Mouse (Mus musculus): ENCODE results near the gene Crat. TPM values are rescaled to one million over a fixed set of nuclear protein-coding genes. Genes with fewer than 3 reads are reported as not detected.

Gene Crat
- total RNA-seq, 2 experiments from 2014 or later = 441 to 477 TPM

DNA sequence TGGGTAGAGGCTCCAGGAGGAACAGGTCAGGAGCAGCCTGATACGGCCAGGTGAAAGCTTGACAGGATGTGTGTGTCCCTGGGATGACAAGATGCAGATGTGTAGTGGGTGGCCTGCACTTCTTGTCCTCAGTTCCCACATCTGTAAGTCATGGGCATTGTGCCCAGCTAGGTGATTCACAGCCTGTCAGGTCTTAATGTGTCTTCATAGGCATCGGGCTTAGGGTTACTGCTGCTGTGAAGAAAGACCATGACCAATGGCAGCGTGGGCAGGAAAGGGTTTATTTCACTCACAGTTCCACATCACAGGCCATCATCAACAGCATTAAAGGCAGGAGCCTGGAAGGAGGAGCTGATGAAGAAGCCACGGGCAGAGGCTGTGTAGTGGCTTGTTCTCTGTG is 30.0 kb downstream of the Crat start:
- DNase-seq = no peak
- intact Hi-C loops (cut with DNase I) = no loop called here

DNA sequence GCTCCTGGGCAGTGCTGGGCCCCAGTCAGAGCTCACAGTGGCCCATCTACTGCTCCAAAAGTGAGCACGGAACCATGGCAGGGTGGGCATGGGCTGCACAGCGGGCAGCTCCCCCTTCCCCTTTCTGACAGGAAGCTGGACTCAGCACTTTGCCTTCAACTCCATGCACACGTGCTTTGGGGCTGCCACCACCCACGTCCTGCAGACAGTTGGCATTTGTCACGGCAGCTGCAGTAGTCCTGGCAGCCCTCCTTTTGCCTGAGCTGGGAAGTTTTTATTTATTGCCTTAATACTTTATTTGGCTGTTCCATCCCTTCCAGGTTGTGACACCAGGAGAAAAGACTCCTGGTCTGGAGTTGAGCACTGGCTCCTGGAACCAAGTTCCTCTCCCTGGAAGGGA is 30.8 kb downstream of the Crat start:
- intact Hi-C loops (cut with DNase I) = no loop called here

DNA sequence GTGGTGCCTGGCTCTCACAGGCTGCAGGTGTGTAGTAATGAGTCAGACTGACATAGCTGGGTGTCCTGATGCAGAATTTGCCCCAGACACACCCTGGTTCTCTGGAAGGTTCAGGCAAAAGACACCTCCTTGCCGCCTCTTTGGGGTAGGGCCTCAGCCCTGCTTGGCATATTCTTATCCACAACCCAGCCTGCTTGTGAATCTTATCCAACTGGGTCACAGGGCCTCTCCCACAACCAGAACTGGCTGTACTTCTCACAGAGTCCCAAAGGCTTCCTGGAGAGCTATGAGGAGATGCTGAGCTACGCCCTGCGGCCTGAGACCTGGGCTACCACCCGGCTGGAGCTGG is 34.3 kb downstream of the Crat start:
- peak; percentile 35 to 42 for DNase-seq
- intact Hi-C loops (cut with DNase I) = no loop called here

More for the DNA sequence above, 30.8 kb downstream of the Crat start:
- no peak for DNase-seq

DNA sequence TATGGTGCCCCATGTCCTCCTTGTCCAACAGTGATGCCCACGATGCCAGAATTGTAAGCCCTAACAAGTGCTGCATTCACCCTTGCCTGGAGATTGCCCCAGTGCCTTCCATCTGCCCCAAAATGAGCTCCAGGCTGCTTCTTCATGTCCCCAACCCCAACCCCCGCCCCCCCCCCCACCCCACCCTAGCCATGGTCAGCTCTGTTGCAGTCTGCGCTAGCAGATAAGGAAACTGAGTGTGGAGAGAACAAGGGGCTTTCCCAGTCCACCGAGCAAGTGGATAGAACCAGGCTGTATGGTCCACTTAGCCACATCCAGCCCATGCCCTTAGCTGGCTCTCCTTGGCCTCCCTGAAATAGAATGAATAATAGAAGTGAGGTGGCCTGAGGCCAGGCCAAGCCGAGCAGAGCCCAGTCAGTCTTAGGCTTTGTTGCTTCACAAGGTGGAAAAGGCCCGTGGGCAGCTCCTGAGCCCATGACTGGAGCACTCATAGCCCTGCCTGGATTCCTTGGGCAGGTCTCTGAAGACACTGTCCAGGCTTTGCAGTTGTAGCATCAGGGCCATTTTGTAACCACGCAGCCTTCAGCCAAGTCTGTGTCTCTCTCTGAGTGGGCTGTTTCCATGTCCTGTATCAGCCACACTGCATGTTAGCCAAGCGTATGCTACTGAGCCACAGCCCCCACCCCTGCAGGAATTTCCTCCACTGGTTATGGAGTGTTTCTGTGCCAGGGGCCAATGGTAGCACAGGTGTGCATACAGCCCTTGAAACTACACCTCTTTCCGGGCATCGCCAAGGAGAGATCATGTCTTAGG is 34.8 kb downstream of the Crat start:
- intact Hi-C loops (cut with DNase I) = no loop called here
- DNase-seq = peak; percentile 23 to 39

DNA sequence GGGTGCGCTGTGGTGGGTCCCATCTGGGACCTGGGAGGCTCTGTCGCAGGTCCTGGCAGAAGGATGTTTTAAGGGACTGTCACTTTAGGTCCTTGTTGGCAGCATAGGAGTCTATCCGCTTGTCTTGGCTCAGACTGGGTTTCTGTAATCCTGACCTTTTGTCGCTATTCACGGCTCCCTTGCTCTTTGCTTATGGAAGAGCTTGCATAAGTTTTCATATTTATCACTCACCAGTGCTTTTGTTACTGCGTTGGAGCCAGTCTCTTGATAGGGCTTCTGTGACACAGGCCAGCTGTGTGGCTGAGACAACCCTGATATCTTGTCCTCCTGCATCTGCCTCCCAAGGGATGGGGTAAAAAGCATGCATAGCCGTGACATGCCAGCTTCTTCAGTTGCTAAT is 36.3 kb downstream of the Crat start:
- intact Hi-C loops (cut with DNase I) = no loop called here
- no peak for DNase-seq

DNA sequence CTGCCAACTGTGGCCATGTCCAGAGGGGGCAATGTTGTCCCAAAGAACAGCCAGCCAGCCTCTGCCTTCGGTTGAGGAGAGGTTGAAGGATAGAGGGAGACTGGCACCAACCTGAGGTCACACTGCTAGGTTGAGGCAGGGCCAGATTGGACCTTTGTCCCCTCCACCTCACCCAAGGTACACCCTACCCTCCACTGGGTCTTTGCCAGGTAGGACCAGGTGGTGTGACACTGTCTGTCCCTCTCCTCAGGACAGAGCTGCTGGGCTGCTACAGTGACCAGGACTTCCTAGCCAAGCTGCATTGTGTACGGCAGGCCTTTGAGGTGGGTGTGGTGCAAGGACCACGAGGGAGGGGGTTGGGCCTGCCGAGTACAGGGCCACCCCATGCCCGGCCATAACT is 37.9 kb downstream of the Crat start:
- intact Hi-C loops (cut with DNase I) = no loop called here

DNA sequence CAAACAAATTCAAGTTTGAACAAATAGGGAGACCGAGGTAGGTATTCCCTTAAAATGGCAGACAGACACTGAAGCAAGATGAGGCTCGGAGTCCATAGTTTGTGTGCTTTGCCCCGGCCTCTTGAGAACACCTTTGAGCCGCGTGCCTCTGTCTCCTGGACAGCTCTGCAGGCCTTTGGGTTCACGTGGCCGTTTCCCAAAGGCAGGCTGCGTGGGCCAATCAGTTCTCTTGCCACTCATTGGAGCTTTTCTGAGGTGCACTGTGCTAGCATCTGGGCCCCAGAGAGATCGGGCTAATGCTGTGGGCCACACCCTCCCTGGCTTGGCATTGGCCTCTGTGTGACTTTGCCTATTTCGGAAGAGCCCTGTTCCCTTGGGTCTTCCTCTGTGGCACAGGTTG is 39.7 kb downstream of the Crat start:
- DNase-seq = no peak
- intact Hi-C loops (cut with DNase I) = no loop called here

More for the DNA sequence above, 37.9 kb downstream of the Crat start:
- no peak for DNase-seq

DNA sequence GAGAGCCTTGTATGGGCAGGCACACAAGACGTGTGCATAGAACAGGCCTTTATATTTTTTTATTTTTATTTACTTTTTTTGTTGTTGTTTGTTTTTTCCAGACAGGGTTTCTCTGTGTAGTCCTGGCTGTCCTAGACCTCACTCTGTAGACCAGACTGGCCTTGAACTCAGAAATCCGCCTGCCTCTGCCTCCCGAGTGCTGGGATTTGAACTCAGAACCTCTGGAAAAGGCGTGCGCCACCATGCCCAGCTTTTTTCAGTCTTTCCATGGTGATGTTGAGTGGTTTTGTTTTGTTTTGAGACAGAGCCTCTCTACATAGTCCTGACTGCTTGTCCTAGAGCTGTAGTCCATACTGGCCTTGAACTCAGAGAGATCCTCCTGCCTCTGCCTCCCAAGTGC is 42.9 kb downstream of the Crat start:
- intact Hi-C loops (cut with DNase I) = no loop called here
- no peak for DNase-seq

DNA sequence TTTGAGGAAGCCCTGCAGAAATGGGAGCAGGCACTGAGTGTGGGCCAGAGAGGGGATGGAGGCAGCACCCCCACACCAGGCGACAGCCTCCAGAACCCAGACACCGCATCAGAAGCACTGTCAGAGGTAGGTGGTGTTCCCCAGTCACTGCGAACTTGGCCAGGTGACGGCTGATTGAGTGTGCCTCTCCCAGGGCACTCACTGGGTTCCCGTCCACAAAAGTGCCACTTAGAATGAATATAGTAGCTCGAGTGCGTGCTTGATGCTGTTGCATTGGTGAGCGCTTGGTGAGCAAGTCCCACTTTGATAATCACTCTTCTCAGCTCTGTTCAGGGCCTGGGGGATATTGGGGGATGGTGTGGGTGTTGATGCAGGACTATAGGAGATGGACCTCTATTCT is 44.1 kb downstream of the Crat start:
- DNase-seq = no peak
- intact Hi-C loops (cut with DNase I) = no loop called here

DNA sequence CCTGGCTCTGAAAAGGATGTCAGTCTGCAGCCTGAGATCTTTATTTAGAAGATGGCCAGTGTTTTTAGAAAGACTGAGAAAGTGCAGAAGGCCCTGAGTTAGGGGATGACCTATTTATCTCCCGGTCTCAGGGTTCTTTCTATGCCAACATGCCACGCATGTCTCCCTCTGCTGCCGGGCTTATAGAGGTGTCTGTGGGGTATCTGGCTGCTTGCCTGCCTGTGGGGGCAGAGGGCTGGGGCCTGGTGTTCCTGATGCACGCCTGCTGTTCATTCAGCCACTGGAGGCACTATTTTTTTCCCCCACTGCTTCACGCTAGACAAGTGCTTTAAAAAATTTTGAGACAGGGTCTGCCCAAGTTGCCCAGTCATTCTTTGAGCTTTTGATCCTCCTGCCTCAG is 49.4 kb downstream of the Crat start:
- intact Hi-C loops (cut with DNase I) = loop anchor here (5.0 kb wide), 1 partner anchor 36 kb away; no protein-coding TSS in a partner anchor
- peak in 1 of 2 experiments; percentile 37 for DNase-seq

DNA sequence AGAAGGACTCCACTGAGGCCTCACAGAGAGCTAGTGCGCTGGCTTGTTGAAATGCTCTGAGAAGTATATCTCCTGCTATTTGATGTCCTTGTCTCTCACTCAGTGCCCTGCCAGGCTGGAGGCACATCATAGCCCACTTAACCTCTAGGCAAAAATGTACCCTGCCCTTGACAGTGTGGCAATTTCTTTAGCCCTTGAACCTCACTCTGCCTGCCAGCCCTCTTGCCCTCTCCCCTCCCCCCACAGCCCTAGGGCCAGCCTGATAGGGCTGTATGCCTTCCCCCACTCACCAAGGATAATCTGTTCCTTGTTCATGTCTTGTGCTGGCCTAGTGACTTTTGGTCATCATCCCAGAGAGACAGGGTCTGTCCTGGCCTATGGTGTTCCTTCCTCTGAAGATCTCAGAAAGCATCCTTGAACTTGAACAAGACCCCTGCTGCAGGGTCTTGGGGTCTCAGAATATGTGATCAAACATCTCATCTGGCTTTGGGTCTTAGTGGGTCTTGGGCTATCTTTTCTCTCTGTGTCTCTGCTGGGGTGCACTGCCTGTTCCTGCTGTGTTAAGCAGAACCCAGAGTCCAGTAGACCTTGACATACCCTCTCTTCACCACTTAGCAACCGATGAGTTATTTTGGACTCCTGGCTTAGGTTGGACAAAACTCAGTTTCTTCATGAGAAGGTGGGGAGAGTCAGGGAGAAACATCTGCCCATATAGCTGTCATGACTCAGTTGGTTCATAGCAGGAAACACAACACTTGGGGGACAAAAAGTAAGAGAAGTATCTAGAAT is 50.1 kb downstream of the Crat start:
- intact Hi-C loops (cut with DNase I) = loop anchor here (5.0 kb wide), 1 partner anchor 37 kb away; no protein-coding TSS in a partner anchor
- no peak for DNase-seq

DNA sequence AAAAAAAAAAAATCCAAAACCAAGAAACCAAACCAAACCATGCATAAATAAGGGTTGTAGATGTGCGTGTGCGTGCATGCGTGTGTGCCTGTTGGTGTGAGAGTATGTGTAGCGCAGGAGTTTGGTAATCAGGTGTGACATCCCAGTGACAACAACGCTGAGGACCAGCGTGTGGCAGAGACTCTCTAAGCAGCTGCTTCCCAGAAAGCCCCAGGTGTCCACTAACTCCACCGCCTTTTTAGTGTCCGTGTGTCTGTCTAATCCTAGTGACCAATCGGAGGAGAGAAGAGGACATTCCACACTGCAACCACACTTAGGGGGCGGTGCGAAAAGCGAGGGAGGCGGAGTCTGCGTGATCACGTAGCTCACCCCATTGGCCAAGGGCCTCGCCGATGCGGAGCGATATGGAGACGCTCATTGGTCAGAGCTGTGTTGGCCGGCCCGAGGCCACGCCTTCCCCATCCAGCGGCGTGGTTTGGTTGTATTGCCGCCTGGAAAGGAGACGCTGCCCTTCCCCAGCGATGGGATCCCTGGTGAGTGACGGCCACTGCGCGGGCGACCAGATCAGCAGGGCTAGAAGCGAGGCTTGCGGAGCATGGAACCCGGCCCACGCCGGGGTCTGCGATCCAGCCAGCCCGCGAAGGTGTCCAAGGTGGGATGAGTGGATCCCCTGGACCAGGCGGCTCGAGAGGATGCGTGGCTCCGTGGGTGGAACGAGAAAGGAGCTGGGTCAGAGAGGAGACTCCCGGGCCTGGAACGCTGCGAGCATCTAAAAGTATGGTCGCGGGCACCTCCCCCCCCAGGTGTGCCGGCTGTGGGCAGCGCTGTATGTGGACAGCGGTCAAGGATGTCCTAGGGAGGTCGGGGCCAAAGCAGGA is 51.6 kb downstream of the Crat start, which contains the start of gene Miga2:
Gene Miga2 (plus strand): TSS at position 461 of the 878 bp plus-strand sequence.
- DNase-seq = peak; percentile 97 to 98
- intact Hi-C loops (cut with DNase I) = no loop called here

DNA sequence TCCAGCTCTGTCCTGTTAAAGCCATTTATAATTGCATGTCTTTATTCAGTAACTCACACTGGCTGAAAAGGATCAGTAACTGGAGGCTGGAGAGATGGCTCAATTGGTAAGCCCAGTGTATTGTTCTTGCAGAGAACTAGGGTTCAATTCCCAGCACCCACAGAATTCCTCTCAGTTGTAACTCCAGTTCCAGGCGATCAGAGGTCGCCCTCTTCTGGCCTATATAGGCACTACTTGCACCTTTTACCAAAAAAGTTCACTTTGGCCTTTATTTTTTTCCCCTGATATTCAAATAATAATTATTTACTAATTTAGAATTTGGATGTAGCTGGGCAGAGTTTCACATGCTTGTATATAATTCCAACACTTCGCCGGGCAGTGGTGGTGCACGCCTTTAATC is 52.7 kb downstream of the Crat start:
- intact Hi-C loops (cut with DNase I) = no loop called here
- DNase-seq = no peak

DNA sequence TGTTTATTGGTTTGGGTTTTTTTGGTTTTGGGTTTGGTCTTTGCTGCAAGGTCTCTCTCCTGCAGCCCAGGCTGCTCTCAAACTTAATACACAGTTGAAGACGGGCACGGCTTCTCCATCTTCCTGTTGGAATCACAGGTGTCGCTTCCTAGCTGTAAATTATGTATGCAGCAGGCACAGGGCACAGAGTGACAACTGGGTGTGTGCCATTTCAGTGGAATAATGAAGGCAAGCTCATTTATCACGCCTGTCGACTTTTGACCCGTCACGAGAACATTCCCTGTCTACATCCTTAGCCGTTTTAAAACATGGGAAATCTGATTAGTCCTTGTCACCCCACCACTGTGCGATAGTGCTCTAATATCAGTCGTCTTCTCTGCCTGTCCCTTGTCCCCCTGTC is 55.0 kb downstream of the Crat start:
- intact Hi-C loops (cut with DNase I) = no loop called here
- DNase-seq = no peak

DNA sequence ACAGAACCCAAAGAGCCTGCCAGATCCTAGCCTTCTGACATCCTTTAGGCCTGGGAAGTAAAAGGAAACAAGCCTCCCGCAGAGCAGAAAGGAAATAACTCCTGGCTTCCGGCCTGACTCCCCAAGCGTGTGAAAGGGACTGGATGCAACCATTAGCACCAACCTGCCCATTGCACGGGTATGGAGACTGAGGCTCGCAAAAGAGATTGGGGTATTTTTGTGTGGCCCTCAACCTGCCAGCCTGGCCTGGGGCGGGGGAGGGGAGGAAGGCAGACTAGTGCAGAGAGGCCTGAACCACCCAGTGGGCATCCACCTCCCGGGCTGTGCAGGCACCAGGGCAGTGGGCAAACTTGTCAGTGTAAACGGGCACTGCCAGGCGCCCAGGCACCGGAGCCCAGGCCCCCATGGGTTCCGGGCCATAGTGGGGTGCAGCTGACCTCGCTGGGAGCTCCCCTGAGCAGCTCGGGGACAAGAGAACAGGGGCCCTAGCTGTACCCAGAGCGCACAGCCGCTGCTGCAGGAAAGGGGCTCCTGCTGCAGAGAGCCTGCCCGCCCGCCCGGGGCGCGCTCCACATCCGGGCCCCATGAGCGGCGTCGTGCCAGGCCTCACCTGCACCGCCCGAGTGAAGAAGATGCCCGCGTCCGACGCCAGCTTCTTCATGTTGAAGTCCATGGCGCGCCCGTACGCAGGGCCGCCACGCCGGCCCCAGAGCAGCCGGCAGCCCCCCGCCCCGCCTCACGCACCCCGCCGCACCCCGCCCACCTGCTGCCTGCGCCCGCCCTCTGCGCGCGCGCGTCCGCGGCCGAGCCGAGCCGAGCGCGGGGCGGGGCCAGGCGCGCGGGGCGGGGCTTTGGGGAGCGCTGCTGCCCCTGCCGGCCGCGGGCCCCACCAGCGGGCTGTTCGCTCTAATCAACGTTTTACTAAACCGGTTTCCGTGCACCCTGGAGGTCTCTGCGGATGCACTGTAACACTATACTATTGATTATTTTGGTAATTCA is 56.8 kb downstream of the Crat start, which contains the start of gene Sh3glb2:
Gene Sh3glb2 (minus strand): TSS at position 805 of the 999 bp plus-strand sequence.
- intact Hi-C loops (cut with DNase I) = no loop called here
- DNase-seq = peak; percentile 94 to 95

DNA sequence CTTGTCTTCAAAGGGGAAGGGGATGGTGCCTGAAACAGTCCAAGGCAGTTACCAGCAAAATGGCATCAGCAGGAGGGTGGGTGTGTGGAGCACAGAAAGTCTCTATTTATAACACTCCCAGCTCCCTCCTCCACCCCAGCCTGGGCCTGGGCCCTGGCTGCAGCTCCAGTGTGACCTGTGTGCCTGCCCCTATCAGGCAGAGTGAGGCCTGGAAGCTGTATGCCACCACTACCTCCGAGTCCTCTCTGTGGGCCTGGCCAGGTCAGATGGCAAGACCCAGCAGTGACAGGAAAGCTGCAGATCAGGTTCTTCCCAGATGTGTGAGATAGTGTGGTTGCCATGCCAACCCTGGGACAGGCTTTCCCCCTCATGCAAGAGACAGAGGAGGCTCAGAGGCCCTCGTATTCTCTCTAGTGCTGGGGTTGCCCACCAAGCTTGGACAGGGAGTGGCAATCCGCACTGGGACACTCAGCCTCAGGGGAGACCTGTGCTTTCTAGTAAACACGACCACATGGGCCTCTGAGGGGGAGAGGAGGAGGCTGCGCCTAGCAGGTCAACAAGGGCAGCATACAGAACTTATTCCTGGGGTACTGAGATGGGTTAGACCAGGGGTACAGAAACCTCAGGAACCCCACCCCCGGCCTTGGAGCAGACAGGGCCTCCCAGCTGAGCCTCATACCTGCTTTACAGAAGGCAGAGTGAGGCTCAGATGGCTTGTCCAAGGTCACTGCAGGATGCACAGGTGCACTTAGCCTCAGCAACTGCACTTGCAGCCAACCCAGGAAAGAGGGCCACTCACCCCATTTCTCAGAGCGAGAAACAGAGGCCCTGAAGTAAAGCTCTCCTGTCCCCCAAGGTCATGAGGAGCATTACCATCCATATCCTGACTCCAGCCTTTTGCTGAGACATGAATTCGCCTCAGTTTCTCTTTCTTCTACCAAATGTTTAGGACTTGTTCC is 57.8 kb downstream of the Crat start:
- intact Hi-C loops (cut with DNase I) = no loop called here
- peak in 1 of 2 experiments; percentile 21 for DNase-seq

DNA sequence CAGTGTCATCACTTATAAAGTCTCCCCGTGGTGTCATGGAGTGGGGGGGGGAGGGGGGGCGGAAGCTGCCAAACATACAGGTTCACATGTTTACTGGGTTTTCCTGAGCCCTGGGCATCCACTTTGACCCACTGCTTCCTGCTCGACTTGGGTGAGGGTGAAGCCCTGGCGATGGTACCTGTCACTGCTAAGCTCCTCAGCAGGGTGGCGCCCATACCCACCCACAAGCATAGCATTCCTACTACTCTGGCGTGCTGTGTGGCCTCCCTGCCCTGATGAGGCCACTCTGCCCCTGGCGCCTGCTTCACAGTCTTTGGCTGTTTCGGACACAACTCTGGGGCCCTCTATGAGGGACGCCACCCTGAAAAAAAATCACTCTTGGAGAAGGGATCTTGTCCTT is 58.7 kb downstream of the Crat start:
- DNase-seq = no peak
- intact Hi-C loops (cut with DNase I) = no loop called here

DNA sequence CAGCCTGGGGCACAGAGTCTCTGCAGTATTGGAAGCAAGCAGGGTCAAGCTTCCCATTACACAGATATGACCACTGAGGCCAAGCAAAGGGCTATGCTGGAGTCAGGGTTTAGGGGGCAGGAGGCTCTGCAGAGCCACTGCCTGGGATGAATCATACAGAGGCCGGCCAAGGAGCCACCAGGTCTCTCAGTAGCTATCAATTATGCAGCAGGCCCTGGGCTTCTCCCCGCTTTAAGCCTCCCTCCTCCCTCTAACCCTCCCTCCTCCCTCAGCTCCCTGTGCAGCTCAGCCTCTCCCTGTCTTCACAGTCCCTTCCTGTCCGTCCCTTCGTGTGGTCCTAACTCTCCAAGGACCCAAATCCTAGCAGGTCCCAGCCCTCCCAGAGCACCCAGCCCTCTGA is 59.3 kb downstream of the Crat start:
- intact Hi-C loops (cut with DNase I) = no loop called here
- no peak for DNase-seq

All from heart, postnatal 14 days (tissue).